Mouse (Mus musculus) brain, adult 10 weeks (tissue): ENCODE results near the gene 9130409I23Rik. TPM values are rescaled to one million over a fixed set of nuclear protein-coding genes. Genes with fewer than 3 reads are reported as not detected.

Experiments
- polyA plus RNA-seq: library from polyadenylated mRNA; stranded (reverse); fragments of 350-450 nt; fragmentation: Illumina TruSeq; extraction: RNeasy Lipid Tissue Mini Kit (QIAGEN cat#74804); gene quantifications from one replicate; pipeline ENCODE4 v1.2.3, GENCODE M21; 2015; ENCODE audit warnings: low read depth, low replicate concordance

Gene 9130409I23Rik
- polyA plus RNA-seq, result not detected

GRCm38 (mm10) chr1:181050937-181051336 is at the start of gene 9130409I23Rik:
Gene 9130409I23Rik (plus strand): TSS chr1:181051237.

GRCm38 (mm10) chr1:181020756-181021487 is 30.1 kb upstream of the 9130409I23Rik start, which contains the start of gene Ephx1:
Gene Ephx1 (minus strand): TSS chr1:181020904.

Other genes starting within 250 kb of the 9130409I23Rik start
- gene H3f3a, start 237.3 kb upstream of the 9130409I23Rik start, polyA plus RNA-seq, result 690 TPM
- gene Sde2, start 200.1 kb upstream of the 9130409I23Rik start, polyA plus RNA-seq, result 14.2 TPM
- 0.36 TPM for gene Lefty2, start 158.1 kb upstream of the 9130409I23Rik start, polyA plus RNA-seq
- 36.0 TPM for gene Pycr2, start 146.9 kb upstream of the 9130409I23Rik start, polyA plus RNA-seq
- 4.1 TPM for gene Lefty1, start 116.2 kb upstream of the 9130409I23Rik start, polyA plus RNA-seq
- gene Tmem63a, start 108.9 kb upstream of the 9130409I23Rik start, polyA plus RNA-seq, result 38.9 TPM
- 26.6 TPM for gene Ephx1, start 30.3 kb upstream of the 9130409I23Rik start, polyA plus RNA-seq
- gene Nvl, start 93.0 kb downstream of the 9130409I23Rik start, polyA plus RNA-seq, result 50.2 TPM
- 43.9 TPM for gene Cnih4, start 93.5 kb downstream of the 9130409I23Rik start, polyA plus RNA-seq
- gene Wdr26, start 160.8 kb downstream of the 9130409I23Rik start, polyA plus RNA-seq, result 52.7 TPM